Mouse (Mus musculus): ENCODE measurements at regions not wholly inside any gene's neighbourhood (a gene's known extent, or its start where the extent isn't known, plus 50 kb on each side); places are given as distances from the start of the nearest gene placed in this dataset.
A peak's percentile ranks its signal among the peaks of the same experiment; 100 is the strongest.

GRCm38 (mm10) chr10:98073432-98073831 is 346.9 kb upstream of the C030005K15Rik start:
- Histone ChIP-seq H3K9ac (no peak overlapping the region), H3K9me3 (replicated peaks) (no peaks in the 10 kb centered on the region), H3K4me1 (no peaks in the 10 kb centered on the region), H3K36me3 (no peaks in the 10 kb centered on the region), H3K27me3 (no peaks in the 10 kb centered on the region), H3K4me2 (no peak overlapping the region), H3K27ac (no peak overlapping the region), H3K4me3 (replicated peaks) (no peak overlapping the region)
- ATAC-seq (replicated peaks; ENCODE audit: low FRiP score): no peak
- WGBS: 87% methylated on average over 2 of the region's 2 CpGs

GRCm38 (mm10) chr10:98084881-98085280 is 358.3 kb upstream of the C030005K15Rik start:
- Histone ChIP-seq H3K4me2 (no peak overlapping the region), H3K36me3 (no peaks in the 10 kb centered on the region), H3K4me3 (replicated peaks) (no peak overlapping the region), H3K9ac (no peak overlapping the region), H3K27me3 (no peaks in the 10 kb centered on the region), H3K9me3 (replicated peaks) (no peaks in the 10 kb centered on the region), H3K4me1 (no peaks in the 10 kb centered on the region), H3K27ac (no peak overlapping the region)
- WGBS: 72% methylated on average over 2 of the region's 2 CpGs
- no peak for ATAC-seq (replicated peaks; ENCODE audit: low FRiP score)

GRCm38 (mm10) chr10:98116296-98116695 is 389.7 kb upstream of the C030005K15Rik start:
- Histone ChIP-seq H3K4me1 (no peaks in the 10 kb centered on the region), H3K4me3 (replicated peaks) (no peak overlapping the region), H3K27ac (no peak overlapping the region), H3K9me3 (replicated peaks) (no peaks in the 10 kb centered on the region), H3K4me2 (no peak overlapping the region), H3K36me3 (no peaks in the 10 kb centered on the region), H3K9ac (no peak overlapping the region), H3K27me3 (no peaks in the 10 kb centered on the region)
- 73% methylated on average over 5 of the region's 5 CpGs for WGBS
- ATAC-seq (replicated peaks; ENCODE audit: low FRiP score): no peak

- ATAC-seq (replicated peaks; ENCODE audit: low FRiP score): no peak
- WGBS: 54% methylated on average over 1 of the region's 1 CpGs
Observed at GRCm38 (mm10) chr10:98125713-98126112, 399.2 kb upstream of the C030005K15Rik start.

GRCm38 (mm10) chr10:98135026-98135425 is 408.5 kb upstream of the C030005K15Rik start:
- no peaks in the 10 kb centered on the region for H3K4me1 ChIP-seq
- no peak for ATAC-seq (replicated peaks; ENCODE audit: low FRiP score)
- no peak overlapping the region for H3K9ac ChIP-seq

More at GRCm38 (mm10) chr10:98125713-98126112, 399.2 kb upstream of the C030005K15Rik start:
- no peaks in the 10 kb centered on the region for H3K9me3 ChIP-seq (replicated peaks)
- no peak overlapping the region for H3K9ac ChIP-seq
- no peaks in the 10 kb centered on the region for H3K4me1 ChIP-seq
- no peak overlapping the region for H3K4me3 ChIP-seq (replicated peaks)
- H3K36me3 ChIP-seq: no peaks in the 10 kb centered on the region
- H3K27me3 ChIP-seq: no peaks in the 10 kb centered on the region
- no peak overlapping the region for H3K4me2 ChIP-seq
- no peak overlapping the region for H3K27ac ChIP-seq

GRCm38 (mm10) chr10:98145773-98146172 is 419.2 kb upstream of the C030005K15Rik start:
- no peak overlapping the region for H3K9ac ChIP-seq
- H3K36me3 ChIP-seq: no peaks in the 10 kb centered on the region
- H3K27ac ChIP-seq: no peak overlapping the region
- 44% methylated on average over 1 of the region's 1 CpGs for WGBS
- no peak overlapping the region for H3K4me3 ChIP-seq (replicated peaks)
- H3K27me3 ChIP-seq: no peaks in the 10 kb centered on the region
- no peaks in the 10 kb centered on the region for H3K4me1 ChIP-seq
- H3K9me3 ChIP-seq (replicated peaks): no peaks in the 10 kb centered on the region
- no peak overlapping the region for H3K4me2 ChIP-seq
- ATAC-seq (replicated peaks; ENCODE audit: low FRiP score): no peak

More at GRCm38 (mm10) chr10:98135026-98135425, 408.5 kb upstream of the C030005K15Rik start:
- H3K27ac ChIP-seq: no peak overlapping the region
- H3K4me2 ChIP-seq: no peak overlapping the region
- 64% methylated on average over 1 of the region's 1 CpGs for WGBS
- no peaks in the 10 kb centered on the region for H3K27me3 ChIP-seq
- H3K36me3 ChIP-seq: no peaks in the 10 kb centered on the region
- H3K9me3 ChIP-seq (replicated peaks): no peaks in the 10 kb centered on the region
- H3K4me3 ChIP-seq (replicated peaks): no peak overlapping the region

GRCm38 (mm10) chr10:98146998-98147863 is 420.7 kb upstream of the C030005K15Rik start:
- 53% methylated on average over 9 of the region's 9 CpGs for WGBS
- H3K9ac ChIP-seq: no peak overlapping the region
- H3K4me3 ChIP-seq (replicated peaks): no peak overlapping the region
- H3K9me3 ChIP-seq (replicated peaks): no peaks in the 10 kb centered on the region
- peak; percentile 71; the same call in 1 of the 2 replicates for ATAC-seq (replicated peaks; ENCODE audit: low FRiP score)
- no peaks in the 10 kb centered on the region for H3K27me3 ChIP-seq
- no peaks in the 10 kb centered on the region for H3K36me3 ChIP-seq
- H3K4me1 ChIP-seq: no peaks in the 10 kb centered on the region
- H3K27ac ChIP-seq: peak overlapping the region; percentile 77
- H3K4me2 ChIP-seq: no peak overlapping the region

GRCm38 (mm10) chr10:98155982-98156381 is 429.4 kb upstream of the C030005K15Rik start:
- 46% methylated on average over 2 of the region's 2 CpGs for WGBS
- Histone ChIP-seq H3K4me1 (no peaks in the 10 kb centered on the region), H3K27ac (no peak overlapping the region), H3K4me2 (no peak overlapping the region), H3K9me3 (replicated peaks) (no peaks in the 10 kb centered on the region), H3K36me3 (no peaks in the 10 kb centered on the region), H3K9ac (no peak overlapping the region), H3K4me3 (replicated peaks) (no peak overlapping the region), H3K27me3 (no peaks in the 10 kb centered on the region)
- no peak for ATAC-seq (replicated peaks; ENCODE audit: low FRiP score)

- no peak overlapping the region for H3K4me3 ChIP-seq (replicated peaks)
- 58% methylated on average over 3 of the region's 3 CpGs for WGBS
Observed at GRCm38 (mm10) chr10:98185666-98186065, 459.1 kb upstream of the C030005K15Rik start.

GRCm38 (mm10) chr10:98196852-98197251 is 470.3 kb upstream of the C030005K15Rik start:
- no peak overlapping the region for H3K4me3 ChIP-seq (replicated peaks)
- H3K27me3 ChIP-seq: no peaks in the 10 kb centered on the region
- H3K36me3 ChIP-seq: no peaks in the 10 kb centered on the region
- H3K27ac ChIP-seq: no peak overlapping the region
- no peak overlapping the region for H3K9ac ChIP-seq
- no peaks in the 10 kb centered on the region for H3K9me3 ChIP-seq (replicated peaks)
- 84% methylated on average over 4 of the region's 4 CpGs for WGBS
- H3K4me2 ChIP-seq: no peak overlapping the region
- H3K4me1 ChIP-seq: no peaks in the 10 kb centered on the region
- no peak for ATAC-seq (replicated peaks; ENCODE audit: low FRiP score)

More at GRCm38 (mm10) chr10:98185666-98186065, 459.1 kb upstream of the C030005K15Rik start:
- ATAC-seq (replicated peaks; ENCODE audit: low FRiP score): no peak
- Histone ChIP-seq H3K27me3 (no peaks in the 10 kb centered on the region), H3K27ac (no peak overlapping the region), H3K9me3 (replicated peaks) (no peaks in the 10 kb centered on the region), H3K4me1 (no peaks in the 10 kb centered on the region), H3K4me2 (no peak overlapping the region), H3K36me3 (no peaks in the 10 kb centered on the region), H3K9ac (no peak overlapping the region)

- Histone ChIP-seq H3K27ac (no peak overlapping the region), H3K27me3 (no peaks in the 10 kb centered on the region), H3K4me1 (no peaks in the 10 kb centered on the region), H3K4me2 (no peak overlapping the region), H3K9ac (no peak overlapping the region), H3K36me3 (no peaks in the 10 kb centered on the region), H3K9me3 (replicated peaks) (no peaks in the 10 kb centered on the region), H3K4me3 (replicated peaks) (no peak overlapping the region)
- 80% methylated on average over 2 of the region's 2 CpGs for whole genome bisulfite sequencing
- ATAC-seq (replicated peaks; ENCODE audit: low FRiP score): no peak
Observed at GRCm38 (mm10) chr10:98210246-98210645, 483.7 kb upstream of the C030005K15Rik start.

GRCm38 (mm10) chr10:98212876-98213587 is 486.5 kb upstream of the C030005K15Rik start:
- Histone ChIP-seq H3K27ac (no peak overlapping the region), H3K4me3 (replicated peaks) (no peak overlapping the region), H3K4me2 (no peak overlapping the region), H3K27me3 (no peaks in the 10 kb centered on the region), H3K36me3 (no peaks in the 10 kb centered on the region), H3K9me3 (replicated peaks) (no peaks in the 10 kb centered on the region), H3K4me1 (no peaks in the 10 kb centered on the region), H3K9ac (no peak overlapping the region)
- WGBS: 67% methylated on average over 7 of the region's 7 CpGs
- ATAC-seq (replicated peaks; ENCODE audit: low FRiP score): no peak
